Mouse (Mus musculus) brown adipose tissue, adult 24 weeks (tissue): ENCODE results near the gene Arhgef15. TPM values are rescaled to one million over a fixed set of nuclear protein-coding genes. Genes with fewer than 3 reads are reported as not detected.

Experiments
- H3K27ac ChIP-seq: fragments of 200-500 bp; replicated peaks from 2 replicates; pipeline ENCODE4 v1.5.1; 2012; ENCODE audit warnings: low read depth, mild to moderate bottlenecking, low read length
- H3K4me1 ChIP-seq: fragments of 200-500 bp; 2 replicates; pipeline ENCODE4 v1.6.1; 2012; ENCODE audit warnings: low read length, mixed read lengths; ENCODE audit not compliant: control insufficient read depth, insufficient read depth, insufficient read length
- H3K4me3 ChIP-seq: fragments of 200-500 bp; 2 replicates; pipeline ENCODE4 v1.5.1; 2012; ENCODE audit warnings: low read depth, mild to moderate bottlenecking, low read length, moderate library complexity; ENCODE audit not compliant: insufficient read depth
- polyA plus RNA-seq: library from polyadenylated mRNA; stranded (reverse); fragments of >200 nt; gene quantifications from 2 replicates; pipeline ENCODE4 v1.2.4, GENCODE M21; 2012; ENCODE audit not compliant: missing spikeins, insufficient read depth, insufficient read length

Arhgef15 gene
- polyA plus RNA-seq, 1 experiment: 7.1 TPM

GRCm38 (mm10) chr11:68911531-68912177, 45.6 kb downstream of the Arhgef15 start:
- Histone ChIP-seq H3K27ac (peak overlapping the region; percentile 76), H3K4me1 (peaks cover 19% of the 10 kb centered on the region), H3K4me3 (peak overlapping the region; percentile 27; the same call in 1 of the 2 replicates)

- H3K4me3 ChIP-seq: no peak overlapping the region
- peaks cover 23% of the 10 kb centered on the region for H3K4me1 ChIP-seq
- H3K27ac ChIP-seq: peak overlapping the region; percentile 86
Measured at GRCm38 (mm10) chr11:68908846-68909503, 48.3 kb downstream of the Arhgef15 start.

- H3K4me3 ChIP-seq: no peak overlapping the region
- H3K4me1 ChIP-seq: peaks cover 23% of the 10 kb centered on the region
- H3K27ac ChIP-seq: peak overlapping the region; percentile 77
Measured at GRCm38 (mm10) chr11:68907251-68907650, 50.0 kb downstream of the Arhgef15 start.

- no peak overlapping the region for H3K4me3 ChIP-seq
- peak overlapping the region; percentile 77 for H3K27ac ChIP-seq
- H3K4me1 ChIP-seq: peaks cover 23% of the 10 kb centered on the region
Measured at GRCm38 (mm10) chr11:68906461-68906790, 50.9 kb downstream of the Arhgef15 start.

GRCm38 (mm10) chr11:68905665-68906460, 51.4 kb downstream of the Arhgef15 start:
- Histone ChIP-seq H3K4me3 (no peak overlapping the region), H3K4me1 (peaks cover 20% of the 10 kb centered on the region; the same call in 1 of the 2 replicates), H3K27ac (peak overlapping the region; percentile 40; the same call in 1 of the 2 replicates)

- no peak overlapping the region for H3K4me3 ChIP-seq
- H3K4me1 ChIP-seq: peaks cover 20% of the 10 kb centered on the region; the same call in 1 of the 2 replicates
- H3K27ac ChIP-seq: no peak overlapping the region
Measured at GRCm38 (mm10) chr11:68905138-68905531, 52.1 kb downstream of the Arhgef15 start.

- Histone ChIP-seq H3K4me3 (no peak overlapping the region), H3K27ac (no peak overlapping the region), H3K4me1 (peaks cover 20% of the 10 kb centered on the region; the same call in 1 of the 2 replicates)
Measured at GRCm38 (mm10) chr11:68904375-68905137, 52.7 kb downstream of the Arhgef15 start.

- peaks cover 15% of the 10 kb centered on the region; the same call in 1 of the 2 replicates for H3K4me1 ChIP-seq
Measured at GRCm38 (mm10) chr11:68903775-68904174, 53.5 kb downstream of the Arhgef15 start.

GRCm38 (mm10) chr11:68902823-68903222, 54.5 kb downstream of the Arhgef15 start:
- H3K4me3 ChIP-seq: peak overlapping the region; percentile 95
- peaks cover 10% of the 10 kb centered on the region; the same call in 1 of the 2 replicates for H3K4me1 ChIP-seq
- no peak overlapping the region for H3K27ac ChIP-seq

More at GRCm38 (mm10) chr11:68903775-68904174, 53.5 kb downstream of the Arhgef15 start:
- H3K4me3 ChIP-seq: no peak overlapping the region
- H3K27ac ChIP-seq: no peak overlapping the region

GRCm38 (mm10) chr11:68902367-68902766, 54.9 kb downstream of the Arhgef15 start:
- Histone ChIP-seq H3K4me1 (peaks cover 7% of the 10 kb centered on the region; the same call in 1 of the 2 replicates), H3K4me3 (peak overlapping the region; percentile 95), H3K27ac (no peak overlapping the region)

GRCm38 (mm10) chr11:68902047-68902364, 55.3 kb downstream of the Arhgef15 start:
- peak overlapping the region; percentile 95 for H3K4me3 ChIP-seq
- peak overlapping the region; percentile 61 for H3K27ac ChIP-seq
- H3K4me1 ChIP-seq: peaks cover 6% of the 10 kb centered on the region; the same call in 1 of the 2 replicates

GRCm38 (mm10) chr11:68901351-68902046, 55.8 kb downstream of the Arhgef15 start, which contains the start of gene Rpl26:
Rpl26 (plus strand) TSS chr11:68901583.
- Histone ChIP-seq H3K4me1 (0 out of 2 replicates have a peak, but pooled peaks cover 2% of the 10 kb centered on the region), H3K4me3 (peak within 1 kb of the TSS; percentile 95), H3K27ac (peak within 1 kb of the TSS; percentile 61)

GRCm38 (mm10) chr11:68900519-68901350, 56.5 kb downstream of the Arhgef15 start:
- Histone ChIP-seq H3K4me1 (no peaks in the 10 kb centered on the region), H3K27ac (no peak overlapping the region)

More at GRCm38 (mm10) chr11:68900519-68901350, 56.5 kb downstream of the Arhgef15 start:
- H3K4me3 ChIP-seq: peak overlapping the region; percentile 60
